Mouse (Mus musculus): ENCODE data around the gene Ccl24.

DNA sequence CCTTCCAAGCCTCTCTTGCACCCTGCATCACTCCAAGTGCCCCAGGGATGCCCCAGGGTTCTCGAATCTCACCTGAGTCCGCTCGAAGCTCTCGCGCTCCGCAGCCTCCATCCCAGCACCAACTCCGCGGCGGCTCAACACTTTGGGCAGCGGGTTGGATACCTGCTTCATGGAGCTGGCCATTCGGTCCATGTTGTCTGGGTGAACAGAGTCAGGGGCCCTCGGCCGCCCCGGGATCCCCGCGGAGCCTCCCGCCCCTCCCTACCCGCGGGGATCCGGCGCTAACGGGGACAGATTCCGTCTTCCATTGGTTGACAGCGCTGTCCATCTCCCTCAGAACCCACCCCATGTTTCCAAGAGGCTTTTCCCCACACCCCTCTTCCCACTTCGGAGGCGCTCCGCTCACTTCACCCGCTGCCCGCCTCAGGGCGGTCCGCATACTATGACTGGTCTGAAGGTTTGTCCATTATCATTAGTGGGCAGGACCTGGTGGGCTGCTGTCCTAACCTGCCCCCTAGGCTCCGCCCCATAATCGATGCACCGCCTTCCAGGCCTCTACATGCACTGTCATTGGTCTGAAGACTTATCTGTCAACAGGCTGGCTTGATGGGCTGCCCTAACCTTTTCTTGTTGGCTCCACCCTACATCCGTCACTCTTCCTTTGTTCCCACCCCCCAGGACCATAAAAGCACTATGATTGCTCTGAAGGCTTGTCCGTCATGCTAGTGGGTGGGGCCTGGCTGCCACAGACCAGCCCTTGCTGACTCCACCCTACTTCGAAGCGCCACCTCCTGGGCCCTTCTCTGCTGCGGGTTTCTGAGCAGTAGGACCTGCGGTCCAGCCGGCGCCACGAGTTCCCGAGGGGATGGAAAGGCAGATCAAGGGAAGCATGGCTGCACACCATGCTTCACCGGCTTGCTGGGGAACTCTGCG lies 27.7 kb downstream of the Ccl24 start, which contains the start of gene Hip1:
- TF ChIP-seq CTCF (IDR thresholded peaks at IDR 0.05; ENCODE audit: low read depth, low read length): no peak
- TF ChIP-seq GATA1 (IDR thresholded peaks at IDR 0.05; ENCODE audit: borderline replicate concordance, low read length): no peak
- TF ChIP-seq POLR2AphosphoS5 (IDR thresholded peaks at IDR 0.05; ENCODE audit: insufficient replicate concordance, low read depth, low read length): no peak
- TF ChIP-seq TAL1 (conservative IDR thresholded peaks at IDR 0.05; ENCODE audit: low read depth, low read length): no peak
- no peak for TF ChIP-seq GATA2 (IDR thresholded peaks at IDR 0.05; ENCODE audit: borderline replicate concordance, low read depth, low read length)
